Mouse (Mus musculus): Measurements from ENCODE around the gene Coro1b. TPM values are rescaled to one million over a fixed set of nuclear protein-coding genes. Genes with fewer than 3 reads are reported as not detected.

The Coro1b gene
- polyA plus RNA-seq, 1 experiment from 2014 or later: 148 TPM

- Histone ChIP-seq H3K4me3 (ENCODE audit: low read depth, low read length) (no peak overlapping the region), H3K9ac (no peak overlapping the region), H3K9me3 (ENCODE audit: low read depth, low read length) (no peaks in the 10 kb centered on the region), H3K4me1 (ENCODE audit: insufficient read depth) (peaks cover 15% of the 10 kb centered on the region), H3K4me2 (no peak overlapping the region), H3K27ac (ENCODE audit: low read depth) (no peak overlapping the region), H3K36me3 (ENCODE audit: insufficient read depth) (peaks cover 68% of the 10 kb centered on the region), H3K27me3 (ENCODE audit: insufficient read depth, low read length) (no peaks in the 10 kb centered on the region)
- DNase-seq: peak; percentile 15
- no peak for ATAC-seq (ENCODE audit: insufficient read depth)
- no peak for TF ChIP-seq CTCF (IDR thresholded peaks at IDR 0.05; ENCODE audit: low read depth)
- 44% methylated on average over 5 of the region's 5 CpGs for WGBS
Measured at GRCm38 (mm10) chr19:4196548-4196947, 48.1 kb downstream of the Coro1b start.

DNA sequence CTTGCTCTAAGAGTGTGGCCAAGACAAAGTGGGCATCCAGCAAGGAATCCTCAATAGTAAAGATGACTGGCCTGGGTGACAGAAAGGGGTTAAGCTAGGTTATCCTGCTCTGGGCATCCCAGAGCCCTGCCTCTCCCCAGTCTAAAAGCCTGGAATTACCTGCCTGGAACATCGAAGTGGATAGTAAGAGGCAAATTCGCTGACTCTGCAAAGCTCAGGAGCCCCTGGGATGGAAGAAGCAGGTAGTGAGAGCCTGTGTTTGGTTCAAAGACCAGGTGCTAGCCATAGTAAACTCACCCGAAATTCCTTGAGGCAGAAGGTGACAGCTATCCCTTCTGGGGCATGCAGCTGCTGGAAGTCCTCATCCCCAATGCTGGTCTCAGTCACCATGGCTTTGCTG, 48.8 kb downstream of the Coro1b start:
- no peaks in the 10 kb centered on the region for H3K27me3 ChIP-seq (ENCODE audit: insufficient read depth, low read length)
- H3K4me3 ChIP-seq (ENCODE audit: low read depth, low read length): no peak overlapping the region
- H3K27ac ChIP-seq (ENCODE audit: low read depth): no peak overlapping the region
- H3K9ac ChIP-seq: no peak overlapping the region
- no peak overlapping the region for H3K4me2 ChIP-seq
- peaks cover 16% of the 10 kb centered on the region for H3K4me1 ChIP-seq (ENCODE audit: insufficient read depth)
- H3K9me3 ChIP-seq (ENCODE audit: low read depth, low read length): no peaks in the 10 kb centered on the region
- WGBS: 55% methylated on average over 3 of the region's 3 CpGs
- ATAC-seq (ENCODE audit: insufficient read depth) (no peak), DNase-seq (no peak)
- no peak for TF ChIP-seq CTCF (IDR thresholded peaks at IDR 0.05; ENCODE audit: low read depth)
- H3K36me3 ChIP-seq (ENCODE audit: insufficient read depth): peaks cover 68% of the 10 kb centered on the region

DNA sequence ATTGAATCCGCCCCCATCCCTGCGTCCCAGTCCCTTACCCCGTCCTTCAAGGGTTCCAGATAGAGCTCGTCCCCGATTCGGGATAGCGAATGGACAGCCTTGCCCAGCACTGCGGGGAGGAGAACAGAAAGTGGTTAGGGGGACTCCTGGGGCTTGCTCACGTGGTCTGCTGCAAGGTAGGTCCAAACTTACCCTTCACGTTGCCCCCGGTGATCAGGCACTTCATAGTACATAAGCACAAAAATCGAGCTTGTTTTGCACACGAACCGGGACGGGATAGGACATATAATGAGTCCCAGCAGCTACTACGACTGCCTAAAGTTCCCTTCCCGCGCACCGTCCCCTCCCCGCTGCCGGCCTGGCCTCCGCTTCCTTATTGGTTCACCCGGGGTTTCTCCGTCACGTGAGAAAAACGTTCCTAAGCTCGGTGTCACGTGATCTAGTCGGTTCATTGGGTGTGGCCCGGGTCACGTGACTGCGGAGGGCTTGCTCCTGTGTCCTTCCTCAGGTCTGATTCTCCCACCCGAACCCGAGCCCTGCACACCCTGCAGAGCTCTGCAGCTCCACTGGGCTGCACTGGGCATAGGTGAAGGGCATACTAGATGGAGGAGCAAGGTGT, 53.0 kb downstream of the Coro1b start, which contains the start of gene Rad9a:
Gene Rad9a (minus strand): TSS at position 372 of the 619 bp plus-strand sequence.
- no peaks in the 10 kb centered on the region for H3K27me3 ChIP-seq (ENCODE audit: insufficient read depth, low read length)
- TF ChIP-seq CTCF (IDR thresholded peaks at IDR 0.05; ENCODE audit: low read depth): no peak
- H3K9ac ChIP-seq: peak within 1 kb of the TSS; percentile 89
- peak; percentile 99 for DNase-seq
- peaks cover 33% of the 10 kb centered on the region for H3K36me3 ChIP-seq (ENCODE audit: insufficient read depth)
- H3K4me2 ChIP-seq: peak within 1 kb of the TSS; percentile 99
- peak within 1 kb of the TSS; percentile 81 for H3K4me3 ChIP-seq (ENCODE audit: low read depth, low read length)
- peaks cover 12% of the 10 kb centered on the region for H3K4me1 ChIP-seq (ENCODE audit: insufficient read depth)
- peak; percentile 87 for ATAC-seq (ENCODE audit: insufficient read depth)
- H3K27ac ChIP-seq (ENCODE audit: low read depth): peak within 1 kb of the TSS; percentile 61
- under 1% methylated on average over 34 of the region's 34 CpGs for WGBS
- no peaks in the 10 kb centered on the region for H3K9me3 ChIP-seq (ENCODE audit: low read depth, low read length)

- no peaks in the 10 kb centered on the region; the same call in 1 of the 2 replicates for H3K27me3 ChIP-seq (ENCODE audit: insufficient read depth, low read length)
- H3K36me3 ChIP-seq (ENCODE audit: insufficient read depth): peaks cover 26% of the 10 kb centered on the region
- H3K27ac ChIP-seq (ENCODE audit: low read depth): 0 out of 2 replicates have a peak overlapping the region, but pooled peaks have one; percentile 42
- no peak for DNase-seq
- no peaks in the 10 kb centered on the region for H3K9me3 ChIP-seq (ENCODE audit: low read depth, low read length)
- H3K4me1 ChIP-seq (ENCODE audit: insufficient read depth): peaks cover 12% of the 10 kb centered on the region
- 34% methylated on average over 7 of the region's 7 CpGs for WGBS
- TF ChIP-seq CTCF (IDR thresholded peaks at IDR 0.05; ENCODE audit: low read depth): no peak
- H3K4me3 ChIP-seq (ENCODE audit: low read depth, low read length): peak overlapping the region; percentile 81
- H3K4me2 ChIP-seq: peak overlapping the region; percentile 99
- peak overlapping the region; percentile 89 for H3K9ac ChIP-seq
- 0 out of 2 replicates have a peak, but pooled peaks have one; percentile 0 for ATAC-seq (ENCODE audit: insufficient read depth)
Measured at GRCm38 (mm10) chr19:4202149-4202548, 53.7 kb downstream of the Coro1b start.

DNA sequence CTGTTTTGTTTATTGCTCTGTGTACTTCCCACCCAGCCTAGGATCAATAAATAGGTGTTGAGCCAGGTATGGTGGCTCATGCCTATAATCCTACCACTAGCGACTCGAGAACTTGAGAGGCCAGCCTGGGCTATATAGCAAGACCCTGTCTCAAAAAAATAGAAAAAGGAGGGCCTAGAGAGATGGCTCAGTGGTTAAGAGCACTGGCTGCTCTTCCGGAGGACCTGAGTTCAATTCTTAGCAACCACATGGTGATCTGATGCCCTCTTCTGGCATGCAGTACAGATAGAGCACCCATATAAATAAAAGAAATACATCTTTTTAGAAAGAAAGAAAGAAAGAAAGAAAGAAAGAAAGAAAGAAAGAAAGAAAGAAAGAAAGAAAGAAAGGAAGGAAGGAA, 54.7 kb downstream of the Coro1b start:
- DNase-seq (no peak), ATAC-seq (ENCODE audit: insufficient read depth) (no peak)
- TF ChIP-seq CTCF (IDR thresholded peaks at IDR 0.05; ENCODE audit: low read depth): no peak
- Histone ChIP-seq H3K9me3 (ENCODE audit: low read depth, low read length) (no peaks in the 10 kb centered on the region), H3K27me3 (ENCODE audit: insufficient read depth, low read length) (no peaks in the 10 kb centered on the region; the same call in 1 of the 2 replicates), H3K4me2 (no peak overlapping the region; the same call in 1 of the 2 replicates), H3K36me3 (ENCODE audit: insufficient read depth) (peaks cover 21% of the 10 kb centered on the region; the same call in 1 of the 2 replicates), H3K9ac (no peak overlapping the region), H3K4me1 (ENCODE audit: insufficient read depth) (peaks cover 12% of the 10 kb centered on the region), H3K27ac (ENCODE audit: low read depth) (no peak overlapping the region), H3K4me3 (ENCODE audit: low read depth, low read length) (no peak overlapping the region)
- WGBS: 59% methylated on average over 3 of the region's 3 CpGs

Other genes starting within 250 kb of the Coro1b start
- gene Tcirg1, start 241.5 kb upstream of the Coro1b start, polyA plus RNA-seq (2014; fragmentation: Nextera tagmentation; extraction: Ambion mirVana): 31.7 and 36.0 TPM in 2 replicates
- 326 and 335 TPM in 2 replicates for gene Ndufs8, start 235.8 kb upstream of the Coro1b start, polyA plus RNA-seq (2014; fragmentation: Nextera tagmentation; extraction: Ambion mirVana)
- gene Aldh3b1, start 218.8 kb upstream of the Coro1b start, polyA plus RNA-seq (2014; fragmentation: Nextera tagmentation; extraction: Ambion mirVana): 3.0 and 3.6 TPM in 2 replicates
- gene Unc93b1, start 213.4 kb upstream of the Coro1b start, polyA plus RNA-seq (2014; fragmentation: Nextera tagmentation; extraction: Ambion mirVana): 13.3 and 14.8 TPM in 2 replicates
- not detected in 2 replicates for gene Aldh3b3, start 190.0 kb upstream of the Coro1b start, polyA plus RNA-seq (2014; fragmentation: Nextera tagmentation; extraction: Ambion mirVana)
- 0.62 and 1.0 TPM in 2 replicates for gene Aldh3b2, start 176.3 kb upstream of the Coro1b start, polyA plus RNA-seq (2014; fragmentation: Nextera tagmentation; extraction: Ambion mirVana)
- 7.2 and 8.0 TPM in 2 replicates for gene Acy3, start 162.0 kb upstream of the Coro1b start, polyA plus RNA-seq (2014; fragmentation: Nextera tagmentation; extraction: Ambion mirVana)
- gene Tbx10, start 155.9 kb upstream of the Coro1b start, polyA plus RNA-seq (2014; fragmentation: Nextera tagmentation; extraction: Ambion mirVana): not detected in 2 replicates
- 24.4 and 25.3 TPM in 2 replicates for gene Nudt8, start 148.0 kb upstream of the Coro1b start, polyA plus RNA-seq (2014; fragmentation: Nextera tagmentation; extraction: Ambion mirVana)
- 1.8 and 2.3 TPM in 2 replicates for gene Gm49405, start 148.0 kb upstream of the Coro1b start, polyA plus RNA-seq (2014; fragmentation: Nextera tagmentation; extraction: Ambion mirVana)
- 2.2 and 3.0 TPM in 2 replicates for gene Doc2g, start 145.3 kb upstream of the Coro1b start, polyA plus RNA-seq (2014; fragmentation: Nextera tagmentation; extraction: Ambion mirVana)
- 193 and 198 TPM in 2 replicates for gene Ndufv1, start 135.8 kb upstream of the Coro1b start, polyA plus RNA-seq (2014; fragmentation: Nextera tagmentation; extraction: Ambion mirVana)
- 424 and 468 TPM in 2 replicates for gene Gstp1, start 110.6 kb upstream of the Coro1b start, polyA plus RNA-seq (2014; fragmentation: Nextera tagmentation; extraction: Ambion mirVana)
- 2.9 and 3.4 TPM in 2 replicates for gene Gstp2, start 102.6 kb upstream of the Coro1b start, polyA plus RNA-seq (2014; fragmentation: Nextera tagmentation; extraction: Ambion mirVana)
- gene Gstp3, start 89.0 kb upstream of the Coro1b start, polyA plus RNA-seq (2014; fragmentation: Nextera tagmentation; extraction: Ambion mirVana): not detected in 2 replicates
- not detected in 2 replicates for gene Cabp2, start 67.0 kb upstream of the Coro1b start, polyA plus RNA-seq (2014; fragmentation: Nextera tagmentation; extraction: Ambion mirVana)
- 76.6 and 76.8 TPM in 2 replicates for gene Cdk2ap2, start 51.4 kb upstream of the Coro1b start, polyA plus RNA-seq (2014; fragmentation: Nextera tagmentation; extraction: Ambion mirVana)
- 5.5 and 7.3 TPM in 2 replicates for gene Pitpnm1, start 48.6 kb upstream of the Coro1b start, polyA plus RNA-seq (2014; fragmentation: Nextera tagmentation; extraction: Ambion mirVana)
- 93.5 and 94.5 TPM in 2 replicates for gene Aip, start 22.8 kb upstream of the Coro1b start, polyA plus RNA-seq (2014; fragmentation: Nextera tagmentation; extraction: Ambion mirVana)
- not detected in 2 replicates for gene Gpr152, start 8.8 kb upstream of the Coro1b start, polyA plus RNA-seq (2014; fragmentation: Nextera tagmentation; extraction: Ambion mirVana)
- 0.09 TPM in 1 of 2 replicates, not detected in the other for gene Cabp4, start 4.6 kb upstream of the Coro1b start, polyA plus RNA-seq (2014; fragmentation: Nextera tagmentation; extraction: Ambion mirVana)
- 0.81 and 1.1 TPM in 2 replicates for gene Ptprcap, start 5.0 kb downstream of the Coro1b start, polyA plus RNA-seq (2014; fragmentation: Nextera tagmentation; extraction: Ambion mirVana)
- gene Rps6kb2, start 14.7 kb downstream of the Coro1b start, polyA plus RNA-seq (2014; fragmentation: Nextera tagmentation; extraction: Ambion mirVana): 37.9 and 43.2 TPM in 2 replicates
- gene Carns1, start 26.9 kb downstream of the Coro1b start, polyA plus RNA-seq (2014; fragmentation: Nextera tagmentation; extraction: Ambion mirVana): 1.7 and 2.5 TPM in 2 replicates
- gene Tbc1d10c, start 42.7 kb downstream of the Coro1b start, polyA plus RNA-seq (2014; fragmentation: Nextera tagmentation; extraction: Ambion mirVana): 1.8 and 2.4 TPM in 2 replicates
- 960 and 994 TPM in 2 replicates for gene Ppp1ca, start 43.4 kb downstream of the Coro1b start, polyA plus RNA-seq (2014; fragmentation: Nextera tagmentation; extraction: Ambion mirVana)
- gene Rad9a, start 53.0 kb downstream of the Coro1b start, polyA plus RNA-seq (2014; fragmentation: Nextera tagmentation; extraction: Ambion mirVana): 42.1 and 47.4 TPM in 2 replicates
- 4.4 and 5.0 TPM in 2 replicates for gene Clcf1, start 65.6 kb downstream of the Coro1b start, polyA plus RNA-seq (2014; fragmentation: Nextera tagmentation; extraction: Ambion mirVana)
- gene AC109138.7, start 65.7 kb downstream of the Coro1b start, polyA plus RNA-seq (2014; fragmentation: Nextera tagmentation; extraction: Ambion mirVana): not detected in 2 replicates
- 22.6 and 22.8 TPM in 2 replicates for gene Pold4, start 83.3 kb downstream of the Coro1b start, polyA plus RNA-seq (2014; fragmentation: Nextera tagmentation; extraction: Ambion mirVana)
- gene Ssh3, start 120.6 kb downstream of the Coro1b start, polyA plus RNA-seq (2014; fragmentation: Nextera tagmentation; extraction: Ambion mirVana): 10.6 and 11.1 TPM in 2 replicates
- 2.4 and 2.8 TPM in 2 replicates for gene Ankrd13d, start 134.5 kb downstream of the Coro1b start, polyA plus RNA-seq (2014; fragmentation: Nextera tagmentation; extraction: Ambion mirVana)
- 19.4 and 23.0 TPM in 2 replicates for gene Grk2, start 157.6 kb downstream of the Coro1b start, polyA plus RNA-seq (2014; fragmentation: Nextera tagmentation; extraction: Ambion mirVana)
- 56.2 and 63.1 TPM in 2 replicates for gene Kdm2a, start 249.7 kb downstream of the Coro1b start, polyA plus RNA-seq (2014; fragmentation: Nextera tagmentation; extraction: Ambion mirVana)

All from lung, embryonic 14.5 days (tissue).